Mouse (Mus musculus): Measurements from ENCODE around the gene Flot1.

GRCm38 (mm10) chr17:35785140-35785539 is 37.9 kb upstream of the Flot1 start:
- TF ChIP-seq POLR2A (IDR thresholded peaks at IDR 0.05; ENCODE audit: control insufficient read depth, low read depth, low read length) = no peak
- no peak for TF ChIP-seq CTCF (IDR thresholded peaks at IDR 0.05; ENCODE audit: control insufficient read depth, insufficient read depth, insufficient replicate concordance, low read depth, low read length)

Measured in testis, adult 2 months (tissue).